Mouse (Mus musculus): ENCODE measurements around the gene Plekha3. TPM values are rescaled to one million over a fixed set of nuclear protein-coding genes. Genes with fewer than 3 reads are reported as not detected.

Plekha3 gene
- total RNA-seq, 2 experiments from 2014 or later, result 2.1 to 11.3 TPM

GRCm38 (mm10) chr2:76675451-76675850 lies 370 bp downstream of the Plekha3 start:
- ATAC-seq (replicated peaks; ENCODE audit: low FRiP score, poor library complexity, severe bottlenecking), result no peak

GRCm38 (mm10) chr2:76675949-76676348 lies 868 bp downstream of the Plekha3 start:
- no peak for ATAC-seq (replicated peaks; ENCODE audit: low FRiP score, poor library complexity, severe bottlenecking)

- no peak for ATAC-seq (replicated peaks; ENCODE audit: low FRiP score, poor library complexity, severe bottlenecking)
These were observed 1.5 kb downstream of the Plekha3 start for GRCm38 (mm10) chr2:76676401-76677226.

- no peak for ATAC-seq (replicated peaks; ENCODE audit: low FRiP score, poor library complexity, severe bottlenecking)
These were observed 7.2 kb downstream of the Plekha3 start for GRCm38 (mm10) chr2:76682301-76682700.

- ATAC-seq (replicated peaks; ENCODE audit: low FRiP score, poor library complexity, severe bottlenecking), result no peak
These were observed 11.9 kb downstream of the Plekha3 start for GRCm38 (mm10) chr2:76686986-76687385.

DNA sequence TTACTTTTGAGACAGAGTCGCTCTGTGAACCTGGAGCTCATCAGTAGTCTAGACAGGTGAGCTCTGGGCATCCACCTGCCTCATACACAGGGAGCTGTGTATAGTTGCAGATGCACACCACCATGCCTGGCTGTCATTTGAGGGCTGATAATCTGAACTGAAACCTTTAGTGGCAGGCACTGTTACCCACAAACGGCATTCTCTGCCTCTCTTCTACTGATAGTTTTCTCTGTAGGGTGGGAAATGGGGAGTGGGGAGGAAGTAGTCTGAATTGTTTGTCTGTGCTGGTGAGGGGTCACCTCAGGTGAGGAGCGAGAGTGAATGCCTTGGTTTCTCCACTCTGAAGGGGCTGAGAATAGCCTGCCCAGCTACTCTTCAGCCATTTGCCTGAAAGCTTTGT lies 12.5 kb downstream of the Plekha3 start:
- no peak for ATAC-seq (replicated peaks; ENCODE audit: low FRiP score, poor library complexity, severe bottlenecking)

DNA sequence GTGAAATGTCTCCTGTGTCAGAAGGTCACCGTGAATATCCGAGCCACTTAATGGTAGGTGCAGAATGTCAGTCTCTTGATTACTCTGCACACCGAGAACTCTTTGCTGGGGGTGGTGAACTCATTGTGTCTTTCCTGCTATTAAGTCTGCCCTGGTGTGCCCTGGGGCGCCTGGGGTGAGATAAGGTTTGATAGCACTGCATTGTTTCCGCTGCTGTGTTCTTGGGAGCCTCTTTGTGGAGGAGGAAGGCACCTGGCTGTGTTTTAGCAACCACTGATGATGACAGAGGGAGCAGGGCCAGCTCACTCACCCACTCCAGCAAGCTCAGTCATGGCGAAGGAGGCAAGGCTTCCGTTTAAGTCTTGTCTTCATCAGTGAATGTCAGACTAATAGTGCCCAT lies 13.1 kb downstream of the Plekha3 start:
- no peak for ATAC-seq (replicated peaks; ENCODE audit: low FRiP score, poor library complexity, severe bottlenecking)

GRCm38 (mm10) chr2:76690436-76691204 lies 15.5 kb downstream of the Plekha3 start:
- ATAC-seq (replicated peaks; ENCODE audit: low FRiP score, poor library complexity, severe bottlenecking), result no peak

- no peak for ATAC-seq (replicated peaks; ENCODE audit: low FRiP score, poor library complexity, severe bottlenecking)
These were observed 18.7 kb downstream of the Plekha3 start for GRCm38 (mm10) chr2:76693765-76694164.

DNA sequence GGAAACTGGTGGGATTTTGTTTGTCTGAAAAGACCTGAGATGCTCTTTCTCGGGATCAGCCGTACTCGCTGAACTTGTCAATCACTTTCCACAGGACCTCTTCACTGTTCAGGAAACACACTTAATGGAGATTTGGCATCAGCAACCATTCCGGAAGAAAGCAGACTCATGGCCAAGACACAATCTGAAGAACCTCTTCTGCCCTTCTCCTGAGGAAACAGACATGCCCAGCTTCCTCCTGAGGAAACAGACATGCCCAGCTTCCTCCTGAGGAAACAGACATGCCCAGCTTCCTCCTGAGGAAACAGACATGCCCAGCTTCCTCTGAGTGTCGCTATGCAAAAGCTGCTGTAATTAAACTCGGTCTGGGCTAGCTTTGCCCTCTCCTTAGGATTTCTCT lies 20.2 kb downstream of the Plekha3 start:
- ATAC-seq (replicated peaks; ENCODE audit: low FRiP score, poor library complexity, severe bottlenecking), result no peak

- ATAC-seq (replicated peaks; ENCODE audit: low FRiP score, poor library complexity, severe bottlenecking), result no peak
These were observed 27.1 kb downstream of the Plekha3 start for GRCm38 (mm10) chr2:76702188-76702587.

DNA sequence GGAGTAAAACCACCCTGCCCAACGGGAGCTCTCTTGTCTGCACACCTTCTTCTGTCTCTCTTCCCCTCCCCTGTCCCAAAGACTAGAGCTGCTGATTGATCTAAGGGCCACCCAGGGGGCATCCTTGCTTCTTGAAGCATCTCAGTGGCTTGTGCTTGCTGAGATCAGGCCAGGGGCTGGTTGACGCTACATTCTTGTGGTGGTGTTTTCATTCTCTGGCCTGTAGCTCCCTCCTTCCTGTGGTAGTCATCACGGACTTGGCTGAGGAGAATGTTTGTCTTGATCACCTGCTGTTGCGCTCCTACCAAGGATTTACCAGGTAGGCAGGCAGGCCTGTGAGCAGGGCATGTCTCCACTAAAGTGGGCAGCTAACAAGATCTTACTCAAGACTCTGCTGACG lies 27.7 kb downstream of the Plekha3 start:
- ATAC-seq (replicated peaks; ENCODE audit: low FRiP score, poor library complexity, severe bottlenecking), result no peak

DNA sequence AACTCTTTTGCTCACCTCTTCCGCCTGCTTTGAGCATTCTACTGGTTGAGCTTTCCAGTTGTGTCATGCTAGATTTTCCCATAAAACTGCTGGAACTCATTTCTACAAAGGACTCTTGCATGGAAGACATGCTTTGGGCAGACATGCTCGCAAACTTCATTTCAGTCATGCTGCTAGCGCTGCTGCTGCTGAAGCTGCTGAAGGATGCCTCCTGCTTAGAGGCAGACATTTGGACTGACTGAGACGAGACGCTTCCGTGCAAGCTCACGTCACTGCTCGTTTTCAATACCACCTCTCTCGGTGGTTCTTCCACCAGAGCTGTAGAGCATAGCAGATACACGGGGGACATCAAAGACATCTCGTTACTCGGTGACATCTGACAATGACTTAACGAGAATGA lies 30.6 kb downstream of the Plekha3 start:
- ATAC-seq (replicated peaks; ENCODE audit: low FRiP score, poor library complexity, severe bottlenecking), result no peak

DNA sequence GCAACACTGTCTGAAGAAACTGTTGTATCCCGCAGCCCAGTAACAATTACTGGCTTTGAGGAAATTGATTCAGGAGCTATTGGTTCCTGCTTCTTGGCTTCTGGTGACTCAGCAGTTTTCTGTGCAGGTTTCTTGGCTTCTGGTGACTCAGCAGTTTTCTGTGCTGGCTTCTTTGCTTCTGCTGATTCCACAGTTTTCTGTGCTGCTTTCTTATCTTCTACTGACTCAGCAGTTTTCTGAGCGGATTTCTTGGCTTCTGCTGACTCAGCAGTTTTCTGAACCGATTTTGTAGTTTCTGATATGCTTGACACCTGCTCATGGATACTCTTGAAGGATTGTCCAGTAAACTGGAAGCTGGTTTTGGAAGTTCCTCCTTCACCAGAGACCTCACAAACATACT lies 33.4 kb downstream of the Plekha3 start:
- no peak for ATAC-seq (replicated peaks; ENCODE audit: low FRiP score, poor library complexity, severe bottlenecking)

- no peak for ATAC-seq (replicated peaks; ENCODE audit: low FRiP score, poor library complexity, severe bottlenecking)
These were observed 39.9 kb downstream of the Plekha3 start for GRCm38 (mm10) chr2:76714984-76715383.

DNA sequence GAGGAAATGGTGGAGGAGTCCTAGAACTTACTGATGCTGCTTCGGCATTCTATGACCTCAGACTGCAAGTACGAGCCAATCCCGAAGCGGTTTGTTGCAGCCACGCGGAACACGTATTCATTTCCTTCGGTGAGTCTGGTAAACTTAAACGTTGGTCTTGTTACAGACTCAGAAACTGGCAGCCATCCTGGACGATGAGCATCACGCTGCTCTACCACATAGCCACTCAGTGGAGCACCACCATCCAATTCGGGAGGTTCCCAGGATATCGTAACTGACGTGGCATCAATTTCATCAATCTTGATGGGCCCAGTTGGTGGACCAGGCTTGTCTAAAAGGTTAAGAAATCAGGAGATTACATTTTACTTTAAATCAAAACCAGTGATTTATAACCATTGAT lies 44.6 kb downstream of the Plekha3 start:
- no peak for ATAC-seq (replicated peaks; ENCODE audit: low FRiP score, poor library complexity, severe bottlenecking)

Other genes starting within 250 kb of the Plekha3 start
- gene Prkra, start 27.3 kb upstream of the Plekha3 start, total RNA-seq (2015; ENCODE audit: low replicate concordance), result 2.2 and 6.3 TPM in 2 replicates
- gene Prkra, start 27.3 kb upstream of the Plekha3 start, total RNA-seq (2017; ENCODE audit: low replicate concordance), result 1.7 TPM in 2 replicates
- gene Pjvk, start 26.8 kb upstream of the Plekha3 start, total RNA-seq (2015; ENCODE audit: low replicate concordance), result not detected in 2 replicates
- gene Pjvk, start 26.8 kb upstream of the Plekha3 start, total RNA-seq (2017; ENCODE audit: low replicate concordance), result not detected in 2 replicates
- 7.5 TPM in 1 of 2 replicates, not detected in the other for gene Fkbp7, start 2.2 kb upstream of the Plekha3 start, total RNA-seq (2015; ENCODE audit: low replicate concordance)
- gene Fkbp7, start 2.2 kb upstream of the Plekha3 start, total RNA-seq (2017; ENCODE audit: low replicate concordance), result 3.0 TPM in 1 of 2 replicates, not detected in the other